Comparison of ENCODE assay signal across 39 mouse cellular contexts in genomic region chr17:29497071-29497354, GRCm38 (mm10). TPM values are rescaled to one million over a fixed set of nuclear protein-coding genes. Genes with fewer than 3 reads are reported as not detected.
DNase-seq lines count a peak whose midpoint lies in the region; ATAC-seq and TF ChIP-seq lines count a peak whose summit lies in the region.
"Had no signal": no experiment of that assay in that cellular context is flagged by ENCODE, and none has a peak within 500 bp of the region (broad histone marks: within the 10 kb centered on the region; RNA-seq: fewer than 3 reads in every experiment).

No protein-coding gene starts in this region.

- H3K4me2 ChIP-seq in lung, embryonic 14.5 days: no peak overlapping the region
- H3K4me2 ChIP-seq in liver, embryonic 13.5 days: peak overlapping the region; percentile 13; the same call in 1 of the 2 replicates
- no peak overlapping the region for H3K4me2 ChIP-seq in midbrain, postnatal 0 days (ENCODE audit: low read depth, low read length, poor library complexity, severe bottlenecking)
- H3K4me2 ChIP-seq: embryonic facial prominence, embryonic 12.5 days; forebrain, embryonic 15.5 days; hindbrain, embryonic 15.5 days; limb, embryonic 15.5 days; neural tube, embryonic 15.5 days had no signal

- no peak for TF ChIP-seq CTCF in lung, embryonic 14.5 days (IDR thresholded peaks at IDR 0.05; ENCODE audit: low read depth)
- TF ChIP-seq CTCF in MEL (IDR thresholded peaks at IDR 0.05 in 2 of 3, conservative IDR thresholded peaks at IDR 0.05 in 1 of 3; ENCODE audit: control insufficient read depth in 1 of 3, insufficient read depth in 1 of 3, low read depth in 2 of 3, low read length in 3 of 3, poor library complexity in 1 of 3, severe bottlenecking in 1 of 3): no peak
- no peak for TF ChIP-seq CTCF in midbrain, postnatal 0 days (IDR thresholded peaks at IDR 0.05)

- no peak for ATAC-seq in lung, embryonic 14.5 days (ENCODE audit: insufficient read depth)
- ATAC-seq in liver, embryonic 13.5 days (ENCODE audit: low read depth): no peak
- no peak for ATAC-seq in midbrain, postnatal 0 days (ENCODE audit: low FRiP score)
- ATAC-seq: forebrain, embryonic 15.5 days; Patski had no signal

- no peak for TF ChIP-seq RAD21 in MEL (IDR thresholded peaks at IDR 0.05; ENCODE audit: low read depth, low read length)

- DNase-seq in lung, embryonic 14.5 days: no peak
- no peak for DNase-seq in lung, postnatal 14 days
- DNase-seq in MEL (ENCODE audit: low read depth, low spot score): no peak
- no peak for DNase-seq in liver, embryonic 13.5 days
- DNase-seq in gastrocnemius, postnatal 14 days: no peak
- DNase-seq in layer of hippocampus, adult 11-12 months (ENCODE audit: low spot score): no peak
- no peak for DNase-seq in midbrain, postnatal 0 days (ENCODE audit: low spot score)
- DNase-seq: adrenal gland, postnatal 14 days; B cell, adult 2 months; cerebellum, adult 11 months; cerebellum, adult 9-11 months; embryo, embryonic 11 days; kidney, adult 2 months; kidney, postnatal 4 days; layer of hippocampus, postnatal 36 days; lung, postnatal 4 days; midbrain, embryonic 14.5 days; right cerebral cortex, postnatal 25 days; thymus, postnatal 14 days had no signal

- TF ChIP-seq EP300 in MEL (IDR thresholded peaks at IDR 0.05; ENCODE audit: low read depth in 1 of 2, low read length in 2 of 2): no peak

- WGBS in lung, embryonic 14.5 days: 83% methylated on average over 3 of the region's 3 CpGs
- WGBS in liver, embryonic 13.5 days (ENCODE audit: insufficient replicate concordance): 65% methylated on average over 3 of the region's 3 CpGs
- 95% methylated on average over 3 of the region's 3 CpGs for WGBS in midbrain, postnatal 0 days

- intact Hi-C loops in gastrocnemius, postnatal 14 days (cut with DNase I; ENCODE audit: low total_unique reads): no loop called here

- no peak for TF ChIP-seq POLR2A in MEL (IDR thresholded peaks at IDR 0.05; ENCODE audit: control insufficient read depth in 1 of 2, insufficient read depth in 1 of 2, low read depth in 1 of 2, low read length in 2 of 2, poor library complexity in 1 of 2)

- peaks cover 13% of the 10 kb centered on the region for H3K79me2 ChIP-seq in MEL (ENCODE audit: control insufficient read depth, insufficient read depth, low read length, poor library complexity)

- H3K36me3 ChIP-seq in lung, embryonic 14.5 days (ENCODE audit: insufficient read depth): peaks cover 24% of the 10 kb centered on the region
- H3K36me3 ChIP-seq in MEL (ENCODE audit: control insufficient read depth in 1 of 2, insufficient read depth in 2 of 2, low read length in 2 of 2): peaks cover 0 to 55% of the 10 kb centered on the region in 2 experiments; a peak in 2 of 4 replicates
- peaks cover 48% of the 10 kb centered on the region for H3K36me3 ChIP-seq in liver, embryonic 13.5 days
- peaks cover 7% of the 10 kb centered on the region for H3K36me3 ChIP-seq in midbrain, postnatal 0 days (ENCODE audit: insufficient read depth, low read length)

- H3K9ac ChIP-seq in lung, embryonic 14.5 days: no peak overlapping the region
- H3K9ac ChIP-seq in MEL (ENCODE audit: control insufficient read depth, low read depth, low read length, poor library complexity, severe bottlenecking): 0 out of 2 replicates have a peak overlapping the region, but pooled peaks have one; percentile 6
- H3K9ac ChIP-seq in liver, embryonic 13.5 days: peak overlapping the region; percentile 66
- H3K9ac ChIP-seq in midbrain, postnatal 0 days (replicated peaks; ENCODE audit: low read length, poor library complexity, severe bottlenecking): no peak overlapping the region
- H3K9ac ChIP-seq: embryonic facial prominence, embryonic 12.5 days; forebrain, embryonic 15.5 days; hindbrain, embryonic 15.5 days; limb, embryonic 15.5 days; neural tube, embryonic 15.5 days had no signal

- H3K4me3 ChIP-seq in lung, embryonic 14.5 days (ENCODE audit: low read depth, low read length): no peak overlapping the region
- no peak overlapping the region for H3K4me3 ChIP-seq in MEL (ENCODE audit: control insufficient read depth in 1 of 2, insufficient read depth in 1 of 2, low read depth in 2 of 2, low read length in 2 of 2)
- H3K4me3 ChIP-seq in liver, embryonic 13.5 days (replicated peaks): peak overlapping the region; percentile 1; the same call in 1 of the 2 replicates
- no peak overlapping the region for H3K4me3 ChIP-seq in midbrain, postnatal 0 days (ENCODE audit: low read depth, low read length)
- H3K4me3 ChIP-seq: embryonic facial prominence, embryonic 12.5 days; forebrain, embryonic 15.5 days; hindbrain, embryonic 10.5 days; hindbrain, embryonic 15.5 days; limb, embryonic 10.5 days; limb, embryonic 15.5 days; neural tube, embryonic 15.5 days had no signal

- H3K9me3 ChIP-seq in lung, embryonic 14.5 days (ENCODE audit: low read depth, low read length): no peaks in the 10 kb centered on the region
- no peaks in the 10 kb centered on the region for H3K9me3 ChIP-seq in MEL (replicated peaks; ENCODE audit: insufficient read depth, low read length)
- no peaks in the 10 kb centered on the region for H3K9me3 ChIP-seq in liver, embryonic 13.5 days (replicated peaks)
- H3K9me3 ChIP-seq in midbrain, postnatal 0 days (ENCODE audit: low read length): no peaks in the 10 kb centered on the region
- H3K9me3 ChIP-seq: embryonic facial prominence, embryonic 12.5 days; forebrain, embryonic 15.5 days; G1E; hindbrain, embryonic 10.5 days; hindbrain, embryonic 15.5 days; limb, embryonic 10.5 days; limb, embryonic 15.5 days; neural tube, embryonic 15.5 days had no signal

- H3K27ac ChIP-seq in lung, embryonic 14.5 days (ENCODE audit: low read depth): 0 out of 2 replicates have a peak overlapping the region, but pooled peaks have one; percentile 10
- peak overlapping the region; percentile 72; the same call in 1 of the 2 replicates for H3K27ac ChIP-seq in MEL (ENCODE audit: control insufficient read depth, low read depth, low read length)
- peak overlapping the region; percentile 99 for H3K27ac ChIP-seq in liver, embryonic 13.5 days
- H3K27ac ChIP-seq in midbrain, postnatal 0 days (ENCODE audit: low read depth, low read length): no peak overlapping the region
- H3K27ac ChIP-seq: embryonic facial prominence, embryonic 12.5 days; forebrain, embryonic 15.5 days; hindbrain, embryonic 10.5 days; hindbrain, embryonic 15.5 days; kidney, postnatal 0 days; limb, embryonic 10.5 days; limb, embryonic 15.5 days; neural tube, embryonic 15.5 days had no signal

- H3K27me3 ChIP-seq in lung, embryonic 14.5 days (ENCODE audit: insufficient read depth, low read length): no peaks in the 10 kb centered on the region
- H3K27me3 ChIP-seq in MEL (ENCODE audit: control insufficient read depth in 1 of 2, insufficient read depth in 2 of 2, low read length in 2 of 2): no peaks in the 10 kb centered on the region
- no peaks in the 10 kb centered on the region for H3K27me3 ChIP-seq in liver, embryonic 13.5 days
- no peaks in the 10 kb centered on the region for H3K27me3 ChIP-seq in midbrain, postnatal 0 days (ENCODE audit: insufficient read depth, low read length)
- H3K27me3 ChIP-seq: embryonic facial prominence, embryonic 12.5 days; forebrain, embryonic 15.5 days; hindbrain, embryonic 15.5 days; limb, embryonic 15.5 days; neural tube, embryonic 15.5 days; Patski had no signal

- H3K4me1 ChIP-seq in lung, embryonic 14.5 days (ENCODE audit: insufficient read depth): no peaks in the 10 kb centered on the region
- H3K4me1 ChIP-seq in MEL (ENCODE audit: control insufficient read depth in 1 of 2, insufficient read depth in 2 of 2, low read length in 2 of 2): peaks cover 4 to 48% of the 10 kb centered on the region in 2 experiments; a peak in 3 of 4 replicates
- peaks cover 87% of the 10 kb centered on the region for H3K4me1 ChIP-seq in liver, embryonic 13.5 days (replicated peaks)
- H3K4me1 ChIP-seq in midbrain, postnatal 0 days (ENCODE audit: insufficient read depth, low read length): peaks cover 5% of the 10 kb centered on the region; the same call in 1 of the 2 replicates

RNA-seq across cellular contexts. Expression of gene Pim1, which starts 6.5 kb away (rescaled TPM):
- polyA plus RNA-seq in lung, embryonic 14.5 days (2014; fragmentation: Nextera tagmentation; extraction: Ambion mirVana): 14.1 and 16.0 TPM in 2 replicates
- 27.8 and 30.6 TPM in 2 replicates for total RNA-seq in MEL (2012; rRNA removed)
- 10 to 100 TPM in 1 of 2 experiments, not detected in 1; 52.1 TPM for polyA plus RNA-seq in MEL (2012; ENCODE audit: insufficient read depth in 1 of 2, insufficient read length in 2 of 2, low read depth in 1 of 2, low replicate concordance in 2 of 2, missing spikeins in 1 of 2)
- polyA plus RNA-seq in liver, embryonic 13.5 days (2015; fragmentation: Nextera tagmentation; extraction: Ambion mirVana): 105 and 110 TPM in 2 replicates
- total RNA-seq in gastrocnemius, postnatal 14 days (2021): 10 to 100 TPM; 17.6 to 18.2 TPM
- total RNA-seq in midbrain, postnatal 0 days (2014; rRNA removed): 8.3 and 10.9 TPM in 2 replicates
- 10.6 and 12.7 TPM in 2 replicates for polyA plus RNA-seq in midbrain, postnatal 0 days (2015; fragmentation: Nextera tagmentation; extraction: Ambion mirVana)

RNA-seq across cellular contexts. Expression of gene Gm17657, which starts 52.4 kb away (rescaled TPM):
- not detected in 2 replicates for polyA plus RNA-seq in lung, embryonic 14.5 days (2014; fragmentation: Nextera tagmentation; extraction: Ambion mirVana)
- total RNA-seq in MEL (2012; rRNA removed): 0.31 and 0.88 TPM in 2 replicates
- polyA plus RNA-seq in MEL (2012; ENCODE audit: insufficient read depth in 1 of 2, insufficient read length in 2 of 2, low read depth in 1 of 2, low replicate concordance in 2 of 2, missing spikeins in 1 of 2): 1 to 10 TPM in 1 of 2 experiments, not detected in 1; 2.7 TPM
- polyA plus RNA-seq in liver, embryonic 13.5 days (2015; fragmentation: Nextera tagmentation; extraction: Ambion mirVana): not detected in 2 replicates
- not detected for total RNA-seq in gastrocnemius, postnatal 14 days (2021)
- total RNA-seq in midbrain, postnatal 0 days (2014; rRNA removed): not detected in 2 replicates
- polyA plus RNA-seq in midbrain, postnatal 0 days (2015; fragmentation: Nextera tagmentation; extraction: Ambion mirVana): not detected in 2 replicates
- total RNA-seq: adrenal gland, postnatal 14 days; gastrocnemius, adult 18-20 months; gastrocnemius, postnatal 4 days; heart, adult 8-10 months; layer of hippocampus, postnatal 36 days; left cerebral cortex, postnatal 10 days had no signal
- polyA plus RNA-seq: embryonic facial prominence, embryonic 12.5 days; forebrain, embryonic 15.5 days; frontal cortex, adult 2 months; G1E; heart, postnatal 0 days; hindbrain, embryonic 10.5 days; hindbrain, embryonic 15.5 days; intestine, embryonic 14.5 days; kidney, adult 2 months; kidney, postnatal 0 days; limb, embryonic 10.5 days; limb, embryonic 15.5 days; lung, embryonic 16.5 days; midbrain, embryonic 14.5 days; neural tube, embryonic 15.5 days; Patski; stomach, embryonic 16.5 days; urinary bladder, adult 2 months had no signal

RNA-seq across cellular contexts. Expression of gene Tbc1d22b, which starts 52.6 kb away (rescaled TPM):
- polyA plus RNA-seq in lung, embryonic 14.5 days (2014; fragmentation: Nextera tagmentation; extraction: Ambion mirVana): 17.4 TPM in 2 replicates
- total RNA-seq in MEL (2012; rRNA removed): 8.0 and 9.4 TPM in 2 replicates
- 10 to 100 TPM; 30.7 to 53.8 TPM for polyA plus RNA-seq in MEL (2012; ENCODE audit: insufficient read depth in 1 of 2, insufficient read length in 2 of 2, low read depth in 1 of 2, low replicate concordance in 2 of 2, missing spikeins in 1 of 2)
- polyA plus RNA-seq in liver, embryonic 13.5 days (2015; fragmentation: Nextera tagmentation; extraction: Ambion mirVana): 3.2 and 4.9 TPM in 2 replicates
- 1 to 10 TPM; 8.0 to 8.2 TPM for total RNA-seq in gastrocnemius, postnatal 14 days (2021)
- total RNA-seq in midbrain, postnatal 0 days (2014; rRNA removed): 47.3 and 52.0 TPM in 2 replicates
- 30.7 and 31.7 TPM in 2 replicates for polyA plus RNA-seq in midbrain, postnatal 0 days (2015; fragmentation: Nextera tagmentation; extraction: Ambion mirVana)

RNA-seq across cellular contexts. Expression of gene Tmem217, which starts 55.2 kb away (rescaled TPM):
- 0.43 and 0.46 TPM in 2 replicates for polyA plus RNA-seq in lung, embryonic 14.5 days (2014; fragmentation: Nextera tagmentation; extraction: Ambion mirVana)
- 2.3 and 2.5 TPM in 2 replicates for total RNA-seq in MEL (2012; rRNA removed)
- 1 to 10 TPM in 1 of 2 experiments, not detected in 1; 4.5 TPM for polyA plus RNA-seq in MEL (2012; ENCODE audit: insufficient read depth in 1 of 2, insufficient read length in 2 of 2, low read depth in 1 of 2, low replicate concordance in 2 of 2, missing spikeins in 1 of 2)
- 0.23 TPM in 2 replicates for polyA plus RNA-seq in liver, embryonic 13.5 days (2015; fragmentation: Nextera tagmentation; extraction: Ambion mirVana)
- total RNA-seq in gastrocnemius, postnatal 14 days (2021): not detected
- not detected in 2 replicates for total RNA-seq in midbrain, postnatal 0 days (2014; rRNA removed)
- 0.71 and 0.84 TPM in 2 replicates for polyA plus RNA-seq in midbrain, postnatal 0 days (2015; fragmentation: Nextera tagmentation; extraction: Ambion mirVana)
- total RNA-seq: adrenal gland, postnatal 14 days; gastrocnemius, adult 18-20 months; gastrocnemius, postnatal 4 days; heart, adult 8-10 months; layer of hippocampus, postnatal 36 days; left cerebral cortex, postnatal 10 days had no signal
- polyA plus RNA-seq: G1E had no signal

Comparison
In these comparisons a context has a peak if more than half of its experiments do, and no peak if none do; other contexts are left out.
1. H3K9ac ChIP-seq: peak in MEL (single experiment) and liver, embryonic 13.5 days (single experiment); none in lung, embryonic 14.5 days (single experiment) and midbrain, postnatal 0 days (single experiment).